Mouse (Mus musculus) B cell, adult (primary cell): ENCODE data around the gene Large1. TPM values are rescaled to one million over a fixed set of nuclear protein-coding genes. Genes with fewer than 3 reads are reported as not detected.

ENCODE experiments used
- total RNA-seq: library from RNA; stranded (reverse); gene quantifications from 4 replicates; pipeline ENCODE4 v1.2.4, GENCODE M21; 2023; ENCODE audit not compliant: inconsistent age

The Large1 gene
- 0.42 to 1.2 TPM (median 0.87 TPM) in 4 replicates for total RNA-seq

GRCm38 (mm10) chr8:73353108-73353793, at the start of gene Large1:
Gene Large1, minus strand, starts transcription at chr8:73353540.

